Mouse (Mus musculus) gastrocnemius, postnatal 36 days (tissue): ENCODE measurements around the gene Cdc20b. TPM values are rescaled to one million over a fixed set of nuclear protein-coding genes. Genes with fewer than 3 reads are reported as not detected.

Experiments used
- DNase-seq, 2 experiments: peaks; one replicate each; pipeline ENCODE4 v3.0.0; 2022
- intact Hi-C: fragments of 180-260 bp; cut with DNase I; formaldehyde crosslinking; loops from one replicate; pipeline ENCODE4 v1.15.1; 2025
- total RNA-seq, 2 experiments: library from RNA; stranded (reverse); gene quantifications; 2 replicates each; pipeline ENCODE4 v1.2.3; 2021

Gene Cdc20b
- total RNA-seq, 2 experiments from 2014 or later = not detected

- DNase-seq = no peak
Measured at GRCm38 (mm10) chr13:113022467-113022866, 12.4 kb upstream of the Cdc20b start.

GRCm38 (mm10) chr13:113023274-113024143 lies 11.4 kb upstream of the Cdc20b start:
- DNase-seq = no peak
- intact Hi-C loops = no loop called here

More at GRCm38 (mm10) chr13:113022467-113022866, 12.4 kb upstream of the Cdc20b start:
- intact Hi-C loops = no loop called here

GRCm38 (mm10) chr13:113031351-113031750 lies 3.6 kb upstream of the Cdc20b start:
- intact Hi-C loops = loop anchor here (5.0 to 10.0 kb wide), 3 partner anchors 34 to 97 kb away; no protein-coding TSS in a partner anchor
- DNase-seq = no peak

DNA sequence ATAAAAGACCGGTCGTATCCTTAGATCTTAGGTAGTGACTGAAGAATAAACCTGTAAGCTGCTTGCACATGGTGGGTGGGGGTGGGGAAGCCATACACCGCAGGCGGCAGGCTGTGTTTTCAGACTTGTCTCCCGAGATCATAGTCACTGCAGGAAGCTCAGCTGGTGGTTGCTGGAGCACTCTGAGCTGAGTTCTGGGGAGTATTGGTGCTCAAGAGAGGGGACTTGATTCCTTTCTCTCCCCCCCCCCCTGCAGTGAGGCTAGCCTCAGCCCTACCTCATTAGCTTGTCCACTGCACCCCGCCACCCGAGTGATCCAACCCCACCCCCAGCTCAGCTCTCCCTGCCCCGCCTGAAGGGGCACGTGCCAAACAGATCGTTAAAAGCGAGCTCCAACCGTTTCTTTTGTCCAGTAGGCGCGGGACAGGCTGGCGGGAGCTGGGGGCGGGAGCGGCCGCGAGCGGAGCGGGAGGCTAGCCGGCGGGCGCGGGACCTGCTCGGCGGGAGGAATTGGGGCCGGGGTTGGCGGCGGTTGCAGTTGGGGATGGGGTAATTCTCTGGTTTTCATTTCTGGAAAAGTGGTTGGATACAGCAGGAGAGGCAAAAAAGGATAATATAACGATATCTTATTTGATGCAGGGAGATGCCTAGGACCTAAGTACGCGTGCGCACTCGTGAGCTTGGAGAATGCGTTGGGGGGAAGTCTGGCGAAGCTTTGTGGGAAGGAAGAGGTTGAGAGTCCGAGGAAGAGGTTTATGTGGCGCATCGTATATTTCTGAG lies 2.9 kb upstream of the Cdc20b start:
- no peak for DNase-seq
- intact Hi-C loops = loop anchor here (5.0 to 10.0 kb wide), 3 partner anchors 35 to 97 kb away; no protein-coding TSS in a partner anchor

DNA sequence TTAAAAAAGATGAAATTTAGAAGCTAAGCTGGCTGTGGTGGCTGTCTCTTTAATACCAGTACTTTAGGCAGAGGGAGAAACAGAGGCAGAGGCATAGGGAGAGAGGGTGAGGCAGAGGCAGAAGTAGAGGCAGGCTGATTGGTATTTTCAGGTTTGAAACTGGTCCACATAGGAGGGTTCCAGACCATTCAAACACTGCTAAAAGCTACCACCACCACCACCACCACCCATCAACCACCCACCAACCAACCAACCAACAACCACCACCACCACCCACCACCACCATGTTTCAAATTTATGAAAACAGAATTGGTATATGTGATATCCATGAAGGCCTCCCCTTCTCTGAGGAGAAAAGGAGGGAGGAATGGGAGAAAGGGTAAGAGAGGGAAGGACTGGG lies 2.1 kb upstream of the Cdc20b start:
- intact Hi-C loops = loop anchor here (5.0 to 10.0 kb wide), 3 partner anchors 36 to 98 kb away; no protein-coding TSS in a partner anchor
- no peak for DNase-seq

GRCm38 (mm10) chr13:113034271-113034886 lies 532 bp upstream of the Cdc20b start:
- no peak for DNase-seq
- intact Hi-C loops = loop anchor here (5.0 to 10.0 kb wide), 3 partner anchors 37 to 100 kb away; no protein-coding TSS in a partner anchor

GRCm38 (mm10) chr13:113035852-113036251 lies 941 bp downstream of the Cdc20b start:
- peak; percentile 16 to 49 for DNase-seq
- intact Hi-C loops = loop anchor here (5.0 to 10.0 kb wide), 3 partner anchors 61 to 364 kb away; no protein-coding TSS in a partner anchor

DNA sequence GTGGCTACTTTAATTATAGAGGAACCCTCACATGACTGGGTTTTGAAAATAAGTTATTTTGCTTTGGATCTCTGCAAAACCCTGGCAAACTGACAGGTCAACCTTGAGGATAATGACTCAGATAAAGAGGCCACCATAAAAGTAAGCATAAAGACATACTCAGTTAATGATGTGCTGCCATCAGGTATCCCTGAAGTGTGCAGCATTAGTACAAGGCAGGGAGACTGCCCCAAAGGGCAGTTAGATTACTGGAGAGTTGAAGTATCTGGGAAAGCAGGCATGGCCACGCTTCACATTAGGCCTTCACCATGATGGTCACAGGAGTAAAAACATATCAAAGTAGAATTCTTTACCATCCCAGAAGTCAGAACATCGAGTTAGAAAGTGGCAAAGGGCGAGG lies 10.0 kb downstream of the Cdc20b start:
- intact Hi-C loops = loop anchor here (5.0 to 10.0 kb wide), 2 partner anchors 217 to 570 kb away; partner anchors contain the start of gene Snx18
- no peak for DNase-seq

GRCm38 (mm10) chr13:113045458-113046110 lies 10.7 kb downstream of the Cdc20b start:
- intact Hi-C loops = loop anchor here (5.0 to 10.0 kb wide), 2 partner anchors 217 to 569 kb away; partner anchors contain the start of gene Snx18
- DNase-seq = no peak

- intact Hi-C loops = loop anchor here (5.0 to 10.0 kb wide), 2 partner anchors 216 to 568 kb away; partner anchors contain the start of gene Snx18
- DNase-seq = peak; percentile 19 to 45
Measured at GRCm38 (mm10) chr13:113046211-113046883, 11.4 kb downstream of the Cdc20b start, which contains the start of gene Gpx8. Gpx8 (minus strand) TSS chr13:113046410.

DNA sequence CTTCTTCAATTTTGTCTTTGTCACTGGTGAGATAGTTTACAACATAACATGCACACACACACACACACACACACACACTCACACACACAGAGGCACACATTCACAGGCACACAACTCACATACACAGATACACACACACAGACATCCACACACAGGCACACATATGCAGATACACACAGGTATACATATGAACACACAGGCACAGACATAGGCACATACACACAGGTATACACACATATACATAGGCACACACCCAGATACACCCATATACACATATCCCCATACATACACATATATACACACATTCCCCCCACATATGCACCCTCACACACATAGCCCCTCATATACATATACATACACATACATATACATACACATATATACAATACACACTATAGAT lies 12.1 kb downstream of the Cdc20b start:
- no peak for DNase-seq
- intact Hi-C loops = loop anchor here (5.0 to 10.0 kb wide), 2 partner anchors 215 to 568 kb away; partner anchors contain the start of gene Snx18

- no peak for DNase-seq
- intact Hi-C loops = loop anchor here (5.0 to 10.0 kb wide), 2 partner anchors 215 to 567 kb away; partner anchors contain the start of gene Snx18
Measured at GRCm38 (mm10) chr13:113047647-113048046, 12.7 kb downstream of the Cdc20b start.

GRCm38 (mm10) chr13:113054230-113054629 lies 19.3 kb downstream of the Cdc20b start:
- intact Hi-C loops = no loop called here
- no peak for DNase-seq

- intact Hi-C loops = no loop called here
- DNase-seq = no peak
Measured at GRCm38 (mm10) chr13:113055826-113056225, 20.9 kb downstream of the Cdc20b start.

GRCm38 (mm10) chr13:113061746-113062145 lies 26.8 kb downstream of the Cdc20b start:
- intact Hi-C loops = no loop called here
- no peak for DNase-seq

DNA sequence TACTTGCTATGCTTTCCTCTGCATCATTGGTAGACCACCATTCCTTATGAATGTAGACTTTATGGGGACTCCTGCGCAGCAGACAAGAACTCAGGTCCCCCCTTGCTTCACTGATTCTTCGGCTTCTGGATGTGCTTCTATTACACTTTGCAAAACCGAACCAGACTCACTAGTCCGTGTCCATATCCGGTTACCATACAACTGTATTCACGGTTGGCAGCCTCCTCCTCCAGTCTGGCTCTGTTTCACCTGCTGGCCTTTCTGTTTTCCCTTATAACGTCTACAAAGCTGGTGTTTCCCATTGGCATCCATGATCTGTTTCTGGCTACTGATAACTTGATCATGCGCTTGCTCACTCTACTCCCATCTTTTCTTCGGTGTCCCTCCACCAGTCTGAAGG lies 29.6 kb downstream of the Cdc20b start:
- intact Hi-C loops = no loop called here
- no peak for DNase-seq

- DNase-seq = no peak
- intact Hi-C loops = no loop called here
Measured at GRCm38 (mm10) chr13:113079021-113079420, 44.1 kb downstream of the Cdc20b start.

DNA sequence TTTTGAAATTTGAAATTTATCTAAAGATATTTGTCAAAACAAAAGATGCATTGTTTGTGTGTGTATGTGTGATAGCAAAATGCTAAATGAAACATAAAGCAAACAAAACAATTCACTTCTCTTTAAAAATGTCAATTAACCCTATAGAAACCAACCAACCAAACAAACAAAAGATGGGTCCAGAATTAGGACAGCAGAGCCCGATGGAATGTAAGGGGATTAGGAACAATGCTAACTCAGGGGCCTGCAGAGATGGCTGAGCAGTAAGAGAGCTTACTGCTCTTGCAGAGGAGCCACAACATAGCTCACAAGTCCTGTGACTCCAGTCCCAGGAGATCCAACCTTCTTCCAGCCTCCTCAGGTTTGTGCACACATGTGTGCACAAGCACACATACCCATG lies 47.2 kb downstream of the Cdc20b start:
- no peak for DNase-seq
- intact Hi-C loops = no loop called here

DNA sequence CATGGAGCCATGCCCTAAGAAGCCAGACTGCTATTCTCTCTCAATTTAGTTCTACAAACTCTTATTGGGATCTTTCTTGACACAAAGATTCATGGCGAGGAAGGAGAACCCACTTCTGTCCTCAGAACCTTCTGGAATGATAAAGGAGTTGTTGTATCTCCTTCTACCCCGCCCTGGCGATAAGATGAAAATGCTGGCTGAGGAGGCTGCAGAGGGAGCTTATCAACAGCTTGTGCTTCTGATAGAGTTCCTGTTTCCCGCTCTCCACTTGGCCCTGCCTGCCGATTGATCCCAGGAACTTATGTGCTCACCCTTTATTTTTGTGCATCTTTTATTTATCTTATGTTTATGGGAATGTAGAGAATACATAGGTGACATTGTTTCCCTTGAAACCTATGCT lies 49.8 kb downstream of the Cdc20b start:
- DNase-seq = no peak
- intact Hi-C loops = no loop called here
